Mouse (Mus musculus): Measurements from ENCODE around the gene Gm6871. TPM values are rescaled to one million over a fixed set of nuclear protein-coding genes. Genes with fewer than 3 reads are reported as not detected.
A peak's percentile ranks its signal among the peaks of the same experiment; 100 is the strongest.
"Not testable (repeated sequence)": the region's sequence is repeated elsewhere in the genome, so short reads cannot be mapped to it uniquely, and the experiment has no call there.

Gene Gm6871
- polyA plus RNA-seq, 1 experiment from 2014 or later = 0.09 TPM

DNA sequence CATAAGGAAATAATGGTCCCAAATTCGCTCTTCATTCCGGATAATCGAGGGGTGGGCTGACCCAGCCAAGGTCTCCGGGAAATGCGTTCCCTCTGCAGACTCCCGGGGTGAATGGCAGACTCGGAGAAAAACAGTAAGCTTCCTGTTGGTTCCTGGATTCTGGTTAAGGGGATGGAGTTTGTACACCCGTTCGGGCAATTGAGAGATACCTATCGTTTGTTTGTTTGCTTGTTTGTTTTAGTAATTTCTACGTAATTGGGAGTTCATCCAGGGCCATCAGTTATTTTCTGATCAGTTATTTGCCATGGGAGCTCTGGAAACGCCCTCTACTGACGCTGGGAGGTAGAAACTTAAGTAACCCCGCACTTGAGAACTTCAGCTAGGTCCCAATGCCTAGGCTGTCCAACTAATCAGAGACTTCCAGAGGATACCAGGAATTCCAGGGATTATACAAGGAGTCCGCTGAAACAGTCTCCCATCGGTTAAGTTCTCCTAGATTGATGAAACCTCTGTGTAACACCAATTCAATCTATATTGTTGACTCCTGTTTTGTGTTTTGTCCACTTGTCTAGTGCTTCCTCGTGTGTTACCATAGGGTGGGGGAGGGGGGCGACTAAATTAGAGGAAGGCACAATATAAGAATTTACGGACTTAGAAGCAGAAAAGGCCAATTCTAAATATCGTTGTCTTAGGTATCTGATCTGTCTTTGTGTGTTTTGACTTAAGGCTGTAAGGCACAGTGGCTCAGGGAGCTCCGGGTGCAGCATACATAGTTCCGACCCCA is 73.1 kb downstream of the Gm6871 start:
- H3K36me3 ChIP-seq = peaks cover 4% of the 10 kb centered on the region; the same call in 1 of the 2 replicates
- H3K4me1 ChIP-seq = no peaks in the 10 kb centered on the region
- 0 out of 2 replicates have a peak, but pooled peaks cover 3% of the 10 kb centered on the region for H3K9me3 ChIP-seq
- whole genome bisulfite sequencing = 19% methylated on average over 22 of the region's 22 CpGs
- DNase-seq (ENCODE audit: low spot score) = no peak
- H3K4me3 ChIP-seq = peak overlapping the region; percentile 71
- H3K27ac ChIP-seq = peak overlapping the region; percentile 83; the same call in 1 of the 2 replicates
- H3K27me3 ChIP-seq (ENCODE audit: insufficient read depth, poor library complexity, severe bottlenecking) = no peaks in the 10 kb centered on the region

DNA sequence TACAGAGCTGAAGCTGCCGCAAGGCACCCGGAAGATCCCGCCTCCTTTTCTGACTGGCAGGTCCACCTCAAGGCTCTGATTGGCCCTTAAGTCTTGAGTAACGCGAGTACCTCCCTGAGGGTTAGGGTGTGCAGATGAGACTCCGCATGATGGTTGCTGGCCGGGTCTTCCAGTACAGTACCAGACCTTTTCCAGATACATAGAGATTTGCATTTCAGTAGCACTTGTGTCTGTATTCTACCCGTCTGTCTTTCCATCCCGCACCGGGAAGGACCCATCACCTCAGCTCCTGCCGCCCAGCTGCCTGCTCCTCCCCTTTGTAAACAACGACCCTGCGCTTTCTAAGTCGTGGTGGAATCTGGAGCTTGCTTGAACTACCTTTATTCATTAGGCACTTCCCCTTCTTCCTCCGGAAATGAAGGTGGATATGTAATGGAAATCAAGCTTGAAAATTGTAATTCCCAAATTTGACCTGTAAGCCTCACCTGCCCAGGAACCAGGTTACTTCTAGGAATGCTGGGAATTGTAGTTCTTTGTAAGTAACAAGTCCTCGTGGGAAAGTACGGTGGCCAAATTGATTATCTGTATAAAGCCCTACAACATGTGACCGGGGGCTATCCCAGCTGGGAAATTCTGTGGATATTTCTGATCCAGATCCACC is 73.9 kb downstream of the Gm6871 start, which contains the start of the genes Gm20449 and AW146154:
Gene Gm20449, minus strand, starts transcription at position 29 of the 661 bp plus-strand sequence.
Gene AW146154, minus strand, starts transcription at position 502 of the 661 bp plus-strand sequence.
- Histone ChIP-seq H3K9me3 (0 out of 2 replicates have a peak, but pooled peaks cover 3% of the 10 kb centered on the region), H3K27ac (peak within 1 kb of the TSS; percentile 83), H3K36me3 (peaks cover 12% of the 10 kb centered on the region; the same call in 1 of the 2 replicates), H3K27me3 (ENCODE audit: insufficient read depth, poor library complexity, severe bottlenecking) (no peaks in the 10 kb centered on the region), H3K4me1 (no peaks in the 10 kb centered on the region), H3K4me3 (peak within 1 kb of the TSS; percentile 71)
- peak; percentile 96 for DNase-seq (ENCODE audit: low spot score)
- WGBS = under 1% methylated on average over 18 of the region's 18 CpGs

DNA sequence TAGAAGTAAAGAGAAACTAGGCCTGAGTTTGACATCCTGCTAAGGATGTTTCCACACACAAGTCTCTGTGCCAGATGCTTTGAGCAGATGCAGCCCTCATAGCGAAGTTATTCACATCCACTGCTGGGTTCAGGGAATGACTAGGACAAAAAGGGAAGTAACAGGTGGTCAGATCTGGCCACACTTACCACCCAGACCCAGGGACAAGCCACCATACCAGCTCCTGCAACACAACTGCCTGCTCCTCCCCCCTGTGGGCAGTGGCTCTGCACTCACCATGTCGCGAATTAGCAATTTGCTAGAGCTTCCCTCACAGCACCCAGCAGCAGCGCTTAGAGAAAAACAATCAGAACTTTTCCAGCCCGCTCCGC is 74.5 kb downstream of the Gm6871 start:
- WGBS = under 1% methylated on average over 6 of the region's 6 CpGs
- not testable (repeated sequence) for H3K9me3 ChIP-seq; H3K4me1 ChIP-seq; H3K27me3 ChIP-seq (ENCODE audit: insufficient read depth, poor library complexity, severe bottlenecking); DNase-seq (ENCODE audit: low spot score)
- Histone ChIP-seq H3K27ac (peak overlapping the region; percentile 83), H3K4me3 (peak overlapping the region; percentile 71), H3K36me3 (peaks cover 16% of the 10 kb centered on the region; the same call in 1 of the 2 replicates)

DNA sequence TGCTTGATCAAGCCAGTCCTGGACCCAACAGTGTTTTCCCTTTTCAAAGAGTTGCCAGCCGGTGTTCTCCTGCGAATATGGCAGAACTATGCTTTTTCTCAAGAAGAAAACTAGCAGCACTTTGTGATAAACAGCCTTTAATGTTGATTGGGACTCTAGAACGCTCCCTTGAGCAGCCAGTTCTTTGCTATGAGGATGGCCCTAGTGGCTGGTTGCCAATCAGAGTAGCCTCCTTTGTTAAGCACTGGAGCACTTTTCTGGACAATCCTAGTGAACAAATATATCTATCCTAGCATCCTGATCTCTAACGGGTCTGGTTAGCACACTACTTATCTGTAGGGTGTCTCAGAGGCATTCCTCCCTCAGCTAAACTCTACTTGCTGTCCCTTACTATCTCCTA is 75.0 kb downstream of the Gm6871 start:
- H3K4me1 ChIP-seq; H3K27ac ChIP-seq; H3K9me3 ChIP-seq; DNase-seq (ENCODE audit: low spot score); H3K27me3 ChIP-seq (ENCODE audit: insufficient read depth, poor library complexity, severe bottlenecking): not testable (repeated sequence)
- Histone ChIP-seq H3K4me3 (peak overlapping the region; percentile 71), H3K36me3 (peaks cover 16% of the 10 kb centered on the region; the same call in 1 of the 2 replicates)
- WGBS = 67% methylated on average over 4 of the region's 4 CpGs

DNA sequence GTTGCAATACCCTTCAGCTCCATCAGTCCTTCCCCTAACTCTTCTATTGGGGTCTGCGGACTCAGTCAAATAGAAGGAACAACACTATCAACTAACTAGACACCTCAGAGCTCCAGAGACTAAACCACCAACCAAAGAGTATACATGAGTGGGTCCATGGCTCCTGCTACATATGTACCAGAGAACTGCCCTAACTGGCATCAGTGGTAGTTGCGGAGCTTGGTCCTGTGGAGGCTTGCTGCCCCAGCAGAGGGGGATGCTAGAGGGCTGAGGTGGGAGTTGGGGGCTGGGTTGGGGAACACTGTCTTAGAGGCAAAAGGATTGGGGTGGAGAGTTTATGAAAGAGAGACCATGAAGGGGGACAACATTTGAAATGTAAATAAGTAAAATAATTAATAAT is 75.6 kb downstream of the Gm6871 start:
- no peaks in the 10 kb centered on the region for H3K4me1 ChIP-seq
- peaks cover 16% of the 10 kb centered on the region; the same call in 1 of the 2 replicates for H3K36me3 ChIP-seq
- no peak overlapping the region for H3K27ac ChIP-seq
- H3K4me3 ChIP-seq = no peak overlapping the region
- DNase-seq (ENCODE audit: low spot score) = no peak
- H3K27me3 ChIP-seq (ENCODE audit: insufficient read depth, poor library complexity, severe bottlenecking) = no peaks in the 10 kb centered on the region
- 0 out of 2 replicates have a peak, but pooled peaks cover 1% of the 10 kb centered on the region for H3K9me3 ChIP-seq
- WGBS = 96% methylated on average over 2 of the region's 2 CpGs

Other genes starting within 250 kb of the Gm6871 start
- gene AI987944, start 180.3 kb downstream of the Gm6871 start, polyA plus RNA-seq (2016; fragmentation: Nextera tagmentation; extraction: Ambion mirVana) = 11.2 and 11.9 TPM in 2 replicates
- gene Vmn2r57, start 125.0 kb downstream of the Gm6871 start, polyA plus RNA-seq (2016; fragmentation: Nextera tagmentation; extraction: Ambion mirVana) = 0.17 and 0.20 TPM in 2 replicates
- gene Gm20449, start 74.2 kb downstream of the Gm6871 start, polyA plus RNA-seq (2016; fragmentation: Nextera tagmentation; extraction: Ambion mirVana) = 0.06 TPM in 1 of 2 replicates, not detected in the other
- gene AW146154, start 73.8 kb downstream of the Gm6871 start, polyA plus RNA-seq (2016; fragmentation: Nextera tagmentation; extraction: Ambion mirVana) = 7.5 and 8.2 TPM in 2 replicates
- 8.9 and 10.1 TPM in 2 replicates for gene 2610021A01Rik, start 25.6 kb upstream of the Gm6871 start, polyA plus RNA-seq (2016; fragmentation: Nextera tagmentation; extraction: Ambion mirVana)
- 6.4 and 8.9 TPM in 2 replicates for gene Zfp788, start 59.5 kb upstream of the Gm6871 start, polyA plus RNA-seq (2016; fragmentation: Nextera tagmentation; extraction: Ambion mirVana)

All from heart, embryonic 10.5 days (tissue).